Mouse (Mus musculus): ENCODE data around the gene Fyco1. TPM values are rescaled to one million over a fixed set of nuclear protein-coding genes. Genes with fewer than 3 reads are reported as not detected.

The Fyco1 gene
- 1.6 and 1.9 TPM in 2 replicates for polyA plus RNA-seq (2012; ENCODE audit: low replicate concordance)

DNA sequence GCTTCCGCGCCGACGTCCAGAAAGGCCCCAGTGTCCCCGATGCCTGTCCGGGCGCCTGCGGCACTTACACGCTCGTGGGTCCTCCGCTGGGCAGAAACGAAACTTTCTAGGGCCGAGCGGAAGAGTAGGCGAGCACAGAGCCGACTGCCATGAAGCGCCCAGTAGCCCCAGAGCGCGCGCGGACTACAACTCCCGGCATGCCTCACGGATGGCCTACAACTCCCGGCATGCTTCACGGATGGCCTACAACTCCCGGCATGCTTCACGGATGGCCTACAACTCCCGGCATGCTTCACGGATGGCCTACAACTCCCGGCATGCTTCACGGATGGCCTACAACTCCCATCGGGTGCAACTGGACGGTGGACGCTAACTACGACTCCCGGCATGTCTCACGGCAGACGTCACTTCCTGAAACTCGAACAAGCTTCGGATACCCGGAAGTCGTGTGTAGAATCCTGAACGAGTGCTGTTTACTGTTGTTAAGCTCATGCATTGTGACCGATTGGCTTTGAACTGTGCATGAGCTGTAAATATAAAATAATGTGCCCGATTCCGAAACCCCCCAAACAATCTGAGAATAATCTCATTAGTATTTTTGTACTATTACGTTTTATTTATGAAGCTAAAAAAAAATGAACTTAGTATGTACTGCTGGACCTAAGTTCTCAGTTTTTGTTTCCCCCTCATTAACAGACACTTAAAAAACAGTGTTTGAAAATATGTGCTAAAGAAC is at the start of gene Fyco1:
Gene Fyco1 (minus strand): TSS at position 187 of the 736 bp plus-strand sequence.

DNA sequence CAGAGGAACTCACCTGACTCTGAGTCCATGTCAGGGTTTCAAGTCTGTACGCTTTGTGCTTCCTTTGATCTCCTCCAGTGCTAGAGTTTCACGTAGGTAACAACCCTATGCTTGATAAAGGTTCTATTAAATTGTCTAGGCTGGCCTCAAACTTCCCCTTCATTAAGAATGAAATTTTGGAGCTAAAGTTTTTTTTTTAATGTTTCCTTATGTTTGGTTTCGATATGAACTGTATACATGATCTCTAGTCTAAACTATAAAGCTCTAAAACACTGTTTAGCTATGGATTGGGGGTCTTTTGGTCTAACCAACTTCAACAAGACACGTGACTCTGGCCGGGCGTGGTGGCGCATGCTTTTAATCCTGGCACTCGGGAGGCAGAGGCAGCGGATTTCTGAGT is 10.2 kb upstream of the Fyco1 start, which contains the start of gene Xcr1:
Gene Xcr1 (minus strand): TSS at position 101 of the 400 bp plus-strand sequence.

DNA sequence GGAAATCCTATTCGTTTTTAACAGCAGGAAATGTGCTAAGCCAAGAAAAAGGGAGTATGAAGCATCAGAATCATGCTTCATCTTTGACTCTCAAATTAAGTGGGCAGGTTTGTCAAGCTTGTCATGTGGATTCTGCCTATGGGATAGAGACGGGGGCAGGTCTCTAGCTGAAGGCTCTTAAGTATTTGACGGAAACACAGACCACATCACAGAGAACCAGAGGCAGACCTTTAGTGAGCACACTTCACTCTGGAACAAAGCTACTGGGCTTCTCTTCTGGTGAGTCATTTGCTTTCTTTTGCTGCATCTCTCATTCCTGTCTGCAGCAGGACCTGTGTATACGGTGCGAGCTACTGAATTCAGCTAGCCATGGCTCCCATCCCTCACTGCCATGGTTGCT is 45.4 kb downstream of the Fyco1 start, which contains the start of gene Cxcr6:
Gene Cxcr6 (plus strand): TSS at position 209 of the 400 bp plus-strand sequence.

Other genes starting within 250 kb of the Fyco1 start
- gene Slc6a20b, start 219.3 kb downstream of the Fyco1 start, polyA plus RNA-seq (2012; ENCODE audit: low replicate concordance): 0.05 and 0.09 TPM in 2 replicates
- 0.91 and 1.0 TPM in 2 replicates for gene Ccr9, start 173.5 kb downstream of the Fyco1 start, polyA plus RNA-seq (2012; ENCODE audit: low replicate concordance)
- 2.7 and 4.5 TPM in 2 replicates for gene Slc6a20a, start 173.0 kb downstream of the Fyco1 start, polyA plus RNA-seq (2012; ENCODE audit: low replicate concordance)
- gene Lztfl1, start 134.2 kb downstream of the Fyco1 start, polyA plus RNA-seq (2012; ENCODE audit: low replicate concordance): 0.61 and 1.6 TPM in 2 replicates
- gene Cxcr6, start 45.4 kb downstream of the Fyco1 start, polyA plus RNA-seq (2012; ENCODE audit: low replicate concordance): 0.09 and 0.12 TPM in 2 replicates
- 0.05 and 0.13 TPM in 2 replicates for gene Xcr1, start 10.1 kb upstream of the Fyco1 start, polyA plus RNA-seq (2012; ENCODE audit: low replicate concordance)
- not detected in 2 replicates for gene Ccr1, start 116.8 kb upstream of the Fyco1 start, polyA plus RNA-seq (2012; ENCODE audit: low replicate concordance)
- gene Ccr1l1, start 126.5 kb upstream of the Fyco1 start, polyA plus RNA-seq (2012; ENCODE audit: low replicate concordance): not detected in 2 replicates
- 0.68 TPM in 1 of 2 replicates, not detected in the other for gene Ccr3, start 170.1 kb upstream of the Fyco1 start, polyA plus RNA-seq (2012; ENCODE audit: low replicate concordance)

Data from leukemia stem cell, adult 10-12 weeks (primary cell).